Mouse (Mus musculus): ENCODE results near the gene Serpina1e.

The Serpina1e gene

GRCm38 (mm10) chr12:103958798-103959197, at the start of gene Serpina1e:
Serpina1e (minus strand) TSS chr12:103958975.
- in situ Hi-C loops (cut with MboI; ENCODE audit: unreplicated experiment in 2 of 2): no loop called here

GRCm38 (mm10) chr12:104004689-104005088, 45.9 kb upstream of the Serpina1e start:
- in situ Hi-C loops (cut with MboI; ENCODE audit: unreplicated experiment in 2 of 2): no loop called here

GRCm38 (mm10) chr12:104003238-104003612, 44.5 kb upstream of the Serpina1e start:
- in situ Hi-C loops (cut with MboI; ENCODE audit: unreplicated experiment in 2 of 2): no loop called here

- in situ Hi-C loops (cut with MboI; ENCODE audit: unreplicated experiment in 2 of 2): no loop called here
Observed at GRCm38 (mm10) chr12:104002569-104003237, 43.9 kb upstream of the Serpina1e start.

- in situ Hi-C loops (cut with MboI; ENCODE audit: unreplicated experiment in 2 of 2): no loop called here
Observed at GRCm38 (mm10) chr12:104000594-104000993, 41.8 kb upstream of the Serpina1e start.

GRCm38 (mm10) chr12:103999611-104000010, 40.8 kb upstream of the Serpina1e start:
- in situ Hi-C loops (cut with MboI; ENCODE audit: unreplicated experiment in 2 of 2): loop anchor here (5.0 to 10.0 kb wide), 3 partner anchors 415 to 945 kb away; no protein-coding TSS in a partner anchor

GRCm38 (mm10) chr12:103996513-103996912, 37.7 kb upstream of the Serpina1e start:
- in situ Hi-C loops (cut with MboI; ENCODE audit: unreplicated experiment in 2 of 2): loop anchor here (5.0 to 10.0 kb wide), 3 partner anchors 418 to 948 kb away; no protein-coding TSS in a partner anchor

- in situ Hi-C loops (cut with MboI; ENCODE audit: unreplicated experiment in 2 of 2): loop anchor here (5.0 to 10.0 kb wide), 3 partner anchors 419 to 949 kb away; no protein-coding TSS in a partner anchor
Observed at GRCm38 (mm10) chr12:103995292-103996072, 36.7 kb upstream of the Serpina1e start.

- in situ Hi-C loops (cut with MboI; ENCODE audit: unreplicated experiment in 2 of 2): loop anchor here (10.0 kb wide), 2 partner anchors 422 to 952 kb away; no protein-coding TSS in a partner anchor
Observed at GRCm38 (mm10) chr12:103992945-103993344, 34.2 kb upstream of the Serpina1e start.

- in situ Hi-C loops (cut with MboI; ENCODE audit: unreplicated experiment in 2 of 2): loop anchor here (10.0 kb wide), 2 partner anchors 425 to 955 kb away; no protein-coding TSS in a partner anchor
Observed at GRCm38 (mm10) chr12:103989857-103990256, 31.1 kb upstream of the Serpina1e start, which contains the start of gene Serpina11. Serpina11 (minus strand) TSS chr12:103989957.

- in situ Hi-C loops (cut with MboI; ENCODE audit: unreplicated experiment in 2 of 2): no loop called here
Observed at GRCm38 (mm10) chr12:103989514-103989767, 30.7 kb upstream of the Serpina1e start.

GRCm38 (mm10) chr12:103988754-103989513, 30.2 kb upstream of the Serpina1e start:
- in situ Hi-C loops (cut with MboI; ENCODE audit: unreplicated experiment in 2 of 2): no loop called here

GRCm38 (mm10) chr12:103985868-103986267, 27.1 kb upstream of the Serpina1e start:
- in situ Hi-C loops (cut with MboI; ENCODE audit: unreplicated experiment in 2 of 2): no loop called here

GRCm38 (mm10) chr12:103984935-103985334, 26.2 kb upstream of the Serpina1e start:
- in situ Hi-C loops (cut with MboI; ENCODE audit: unreplicated experiment in 2 of 2): no loop called here

- in situ Hi-C loops (cut with MboI; ENCODE audit: unreplicated experiment in 2 of 2): no loop called here
Observed at GRCm38 (mm10) chr12:103981646-103982360, 23.0 kb upstream of the Serpina1e start.

- in situ Hi-C loops (cut with MboI; ENCODE audit: unreplicated experiment in 2 of 2): no loop called here
Observed at GRCm38 (mm10) chr12:103978294-103978693, 19.5 kb upstream of the Serpina1e start.

- in situ Hi-C loops (cut with MboI; ENCODE audit: unreplicated experiment in 2 of 2): no loop called here
Observed at GRCm38 (mm10) chr12:103977846-103978245, 19.1 kb upstream of the Serpina1e start.

GRCm38 (mm10) chr12:103977060-103977459, 18.3 kb upstream of the Serpina1e start:
- in situ Hi-C loops (cut with MboI; ENCODE audit: unreplicated experiment in 2 of 2): no loop called here

GRCm38 (mm10) chr12:103971080-103971479, 12.3 kb upstream of the Serpina1e start:
- in situ Hi-C loops (cut with MboI; ENCODE audit: unreplicated experiment in 2 of 2): no loop called here

- in situ Hi-C loops (cut with MboI; ENCODE audit: unreplicated experiment in 2 of 2): no loop called here
Observed at GRCm38 (mm10) chr12:103969577-103970116, 10.9 kb upstream of the Serpina1e start.
